Mouse (Mus musculus) heart, postnatal 0 days (tissue): ENCODE measurements around the gene Os9. TPM values are rescaled to one million over a fixed set of nuclear protein-coding genes. Genes with fewer than 3 reads are reported as not detected.

Experiments
- ATAC-seq: fragments of 200-750 bp; cut with Nextera tagmentation; 2 replicates; pipeline ENCODE4 v1.8.0; 2017; ENCODE audit warnings: low read depth, moderate number of reproducible peaks, moderate library complexity; ENCODE audit not compliant: insufficient read depth
- DNase-seq: peaks from one replicate; pipeline ENCODE4 v3.0.0-alpha.2; 2016; ENCODE audit warnings: low spot score
- H3K27ac ChIP-seq: fragments of 300-500 bp; sonication (generic); 2 replicates; pipeline ENCODE4 v1.5.1; 2014; ENCODE audit warnings: low read depth, mild to moderate bottlenecking
- H3K27me3 ChIP-seq: fragments of 300-500 bp; sonication (generic); 2 replicates; pipeline ENCODE4 v1.6.1; 2014; ENCODE audit warnings: low read length, mixed read lengths; ENCODE audit not compliant: control insufficient read depth, insufficient read depth
- H3K36me3 ChIP-seq: fragments of 300-500 bp; sonication (generic); replicated peaks from 2 replicates; pipeline ENCODE4 v1.6.1; 2014; ENCODE audit warnings: low read length, mixed read lengths; ENCODE audit not compliant: control insufficient read depth, insufficient read depth
- H3K4me1 ChIP-seq: fragments of 300-500 bp; sonication (generic); 2 replicates; pipeline ENCODE4 v1.6.1; 2014; ENCODE audit warnings: antibody characterized with exemption; ENCODE audit not compliant: control insufficient read depth, insufficient read depth
- H3K4me2 ChIP-seq: fragments of 300-500 bp; sonication (generic); 2 replicates; pipeline ENCODE4 v1.6.1; 2014; ENCODE audit warnings: low read depth, mild to moderate bottlenecking, low read length, moderate library complexity
- H3K4me3 ChIP-seq: fragments of 300-500 bp; sonication (generic); 2 replicates; pipeline ENCODE4 v1.5.1; 2014; ENCODE audit warnings: low read depth, low read length
- H3K9ac ChIP-seq: fragments of 300-500 bp; sonication (generic); replicated peaks from 2 replicates; pipeline ENCODE4 v1.6.1; 2014; ENCODE audit warnings: low read depth, low read length, mixed read lengths
- H3K9me3 ChIP-seq: fragments of 300-500 bp; sonication (generic); replicated peaks from 2 replicates; pipeline ENCODE4 v1.6.1; 2016; ENCODE audit warnings: low read length; ENCODE audit not compliant: control insufficient read depth
- CTCF ChIP-seq: IDR thresholded peaks from 2 replicates; pipeline ENCODE4 v1.5.1; 2016; ENCODE audit warnings: antibody characterized with exemption, control low read depth, low read depth
- EP300 ChIP-seq: IDR thresholded peaks from 2 replicates; pipeline ENCODE4 v1.6.1; 2016; ENCODE audit warnings: antibody characterized with exemption, low read depth
- WGBS: fragments of 180-500 bp; shearing (Covaris S2); extraction: QIAGEN DNeasy Blood & Tissue Kit; methylation state at CpG from one replicate; pipeline ENCODE4 v1.1.7; 2014; 5-methylcytosine and 5-hydroxymethylcytosine counted together
- polyA plus RNA-seq: library from polyadenylated mRNA; unstranded; fragments of >200 nt; fragmentation: Nextera tagmentation; extraction: Ambion mirVana; gene quantifications from 2 replicates; pipeline ENCODE4 v1.2.1, GENCODE M21; 2015
- total RNA-seq: library from RNA; depleted of rRNA; stranded (reverse); fragments of >200 nt; gene quantifications from 2 replicates; pipeline ENCODE4 v1.2.3, GENCODE M21; 2014; ENCODE audit warnings: low replicate concordance

Gene Os9
- total and polyA plus RNA-seq, 2 experiments from 2014 or later, result 39.8 to 40.0 TPM

DNA sequence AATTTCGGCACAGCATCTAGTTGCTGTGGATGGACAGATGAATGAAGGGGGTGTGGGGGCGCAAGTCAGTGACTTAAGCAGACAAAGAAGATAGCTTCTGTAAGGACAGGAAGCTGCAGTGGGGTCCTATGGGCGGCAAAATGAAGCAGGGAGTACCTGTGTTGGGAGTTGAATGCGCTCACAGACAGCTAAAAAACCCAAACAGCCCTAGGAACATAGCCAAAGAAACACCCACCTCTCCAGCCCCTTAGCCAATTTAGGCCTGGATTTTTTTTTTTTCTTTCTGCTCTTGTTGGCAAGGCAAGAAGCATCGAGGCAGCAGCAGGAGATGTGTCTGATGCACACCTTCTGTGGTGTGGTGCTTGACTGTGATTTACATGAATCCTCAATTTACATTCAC is 59.8 kb downstream of the Os9 start:
- WGBS, result 45% methylated on average over 5 of the region's 5 CpGs
- Histone ChIP-seq H3K27me3 (peaks cover 17% of the 10 kb centered on the region), H3K4me2 (no peak overlapping the region)

DNA sequence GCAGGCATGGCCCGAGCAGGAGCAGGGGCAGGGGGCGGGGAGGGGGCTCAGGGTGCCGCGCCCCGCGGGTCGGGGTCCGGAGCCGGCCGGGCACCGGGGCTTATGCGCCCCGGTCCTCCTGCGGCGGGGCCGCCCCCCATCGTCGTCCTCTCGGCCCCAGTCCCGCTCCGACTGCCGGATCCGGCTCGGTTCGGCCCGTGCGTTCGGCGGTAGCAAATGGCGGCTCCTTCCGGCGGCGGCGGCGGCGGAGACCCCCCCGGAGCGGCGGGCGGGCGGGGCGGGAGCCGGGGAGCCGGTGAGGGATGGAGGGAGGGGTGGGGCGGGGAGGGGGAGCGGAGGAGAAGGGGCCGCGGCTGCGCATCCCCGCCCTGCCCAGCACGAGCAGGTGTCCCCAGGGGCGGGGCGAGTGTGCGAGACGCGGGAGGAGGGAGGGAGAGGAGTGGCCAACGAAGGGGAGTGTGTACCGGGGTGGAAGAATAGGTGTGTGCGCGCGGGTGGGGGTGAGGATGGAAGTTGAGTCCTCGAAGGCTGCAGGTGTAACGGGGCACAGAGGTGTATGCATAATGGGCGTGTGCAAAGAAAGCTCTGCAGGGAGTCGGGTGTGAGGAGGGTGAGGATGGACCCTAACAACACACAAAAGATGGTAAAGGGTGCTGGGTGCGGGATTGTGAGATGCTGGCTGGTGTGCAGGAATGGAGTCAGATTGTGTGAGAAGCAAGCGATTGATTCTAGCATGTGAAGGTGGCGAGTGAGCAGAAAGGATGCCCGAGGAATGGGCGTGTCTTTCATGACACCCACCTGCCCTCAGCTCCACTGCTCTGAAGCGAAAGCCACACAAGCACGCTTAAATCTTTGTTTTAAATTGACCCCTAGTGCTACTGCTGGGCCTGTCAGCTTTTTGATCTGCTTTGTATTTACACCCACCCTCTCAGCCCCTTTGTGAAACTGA is 60.7 kb downstream of the Os9 start, which contains the start of gene March9:
Gene March9, minus strand, starts transcription at position 217 of the 949 bp plus-strand sequence.
- WGBS, result 2% methylated on average over 47 of the region's 72 CpGs
- H3K4me3 ChIP-seq, result peak within 1 kb of the TSS; percentile 76
- no peak within 1 kb of the TSS for H3K27ac ChIP-seq
- peaks cover 7% of the 10 kb centered on the region for H3K36me3 ChIP-seq
- H3K4me2 ChIP-seq, result peak within 1 kb of the TSS; percentile 100
- H3K27me3 ChIP-seq, result peaks cover 17% of the 10 kb centered on the region
- no peak for DNase-seq
- peak within 1 kb of the TSS; percentile 59 for H3K9ac ChIP-seq
- ATAC-seq, result no peak
- TF ChIP-seq EP300 (no peak), CTCF (no peak)
- no peaks in the 10 kb centered on the region for H3K9me3 ChIP-seq
- peaks cover 7% of the 10 kb centered on the region for H3K4me1 ChIP-seq

More for the DNA sequence above, 59.8 kb downstream of the Os9 start:
- Histone ChIP-seq H3K9me3 (no peaks in the 10 kb centered on the region), H3K36me3 (peaks cover 15% of the 10 kb centered on the region), H3K27ac (no peak overlapping the region), H3K4me1 (peaks cover 7% of the 10 kb centered on the region), H3K4me3 (no peak overlapping the region), H3K9ac (no peak overlapping the region)
- TF ChIP-seq CTCF (no peak), EP300 (no peak)
- no peak for DNase-seq
- ATAC-seq, result no peak

DNA sequence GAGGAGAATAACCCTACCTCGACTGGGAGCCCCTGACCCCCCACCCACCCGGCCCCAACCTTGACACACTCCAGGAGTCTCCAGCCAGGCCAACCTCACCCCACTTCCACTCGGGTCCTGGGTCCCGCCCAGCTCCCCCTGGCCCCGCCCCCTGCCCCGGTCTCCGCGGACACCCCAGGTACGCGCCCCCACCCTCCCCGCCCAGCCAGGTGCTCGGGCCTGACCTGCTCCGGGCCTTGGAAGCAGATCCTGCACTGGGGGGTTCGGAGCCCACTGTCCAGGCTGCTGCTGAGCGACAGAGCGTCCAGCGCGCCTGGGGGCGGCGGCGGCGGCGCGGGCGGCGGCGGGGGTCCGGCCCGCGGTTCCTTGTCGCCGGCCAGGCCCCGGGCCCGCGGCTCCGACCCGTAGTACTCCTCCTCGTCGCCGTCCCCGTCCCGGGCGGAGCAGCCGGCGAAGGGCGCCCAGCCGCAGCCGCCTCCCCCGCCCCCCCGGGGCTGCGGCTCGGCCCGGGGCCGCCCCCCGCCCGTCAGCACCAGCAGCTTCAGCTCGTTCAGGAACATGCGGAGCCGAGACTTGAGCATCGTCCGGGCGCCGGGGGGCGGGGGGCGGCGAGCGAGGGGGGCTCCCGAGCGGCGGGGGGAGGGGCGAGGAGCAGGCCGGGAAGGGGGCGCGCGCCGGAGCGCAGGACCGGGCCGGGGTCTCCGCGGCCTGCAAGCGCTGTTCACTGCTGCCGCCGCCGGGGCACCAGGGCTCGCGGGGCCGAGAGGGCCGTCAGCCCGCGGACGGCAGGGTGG is 61.6 kb downstream of the Os9 start:
- peak overlapping the region; percentile 59 for H3K9ac ChIP-seq
- H3K36me3 ChIP-seq, result no peaks in the 10 kb centered on the region
- peaks cover 2% of the 10 kb centered on the region; the same call in 1 of the 2 replicates for H3K4me1 ChIP-seq
- TF ChIP-seq EP300 (no peak), CTCF (no peak)
- DNase-seq, result no peak
- peaks cover 17% of the 10 kb centered on the region for H3K27me3 ChIP-seq
- no peaks in the 10 kb centered on the region for H3K9me3 ChIP-seq
- ATAC-seq, result no peak
- H3K4me2 ChIP-seq, result peak overlapping the region; percentile 100
- 1% methylated on average over 29 of the region's 92 CpGs for WGBS
- H3K27ac ChIP-seq, result no peak overlapping the region
- H3K4me3 ChIP-seq, result peak overlapping the region; percentile 76

DNA sequence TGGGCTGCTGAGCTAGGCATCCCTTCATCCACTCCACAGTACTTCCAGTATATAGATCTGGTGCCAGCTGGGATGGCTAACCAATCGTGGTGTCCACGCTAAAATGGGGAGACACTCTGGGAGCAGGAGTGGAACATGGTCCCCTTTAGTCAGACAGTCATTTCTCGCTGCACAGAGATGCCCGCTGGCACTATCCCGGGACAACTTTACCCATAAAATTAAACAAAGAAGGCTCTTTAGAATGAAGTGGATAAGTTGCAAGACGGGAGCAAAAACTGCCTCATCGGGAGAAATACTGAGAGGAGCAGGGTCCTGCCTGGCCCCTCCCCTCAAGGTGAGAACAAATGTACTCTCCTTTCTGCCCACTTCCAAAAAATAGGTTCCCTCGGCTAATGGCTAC is 62.2 kb downstream of the Os9 start:
- Histone ChIP-seq H3K9ac (no peak overlapping the region), H3K4me1 (no peaks in the 10 kb centered on the region), H3K36me3 (no peaks in the 10 kb centered on the region), H3K4me3 (peak overlapping the region; percentile 76), H3K4me2 (peak overlapping the region; percentile 100), H3K9me3 (no peaks in the 10 kb centered on the region), H3K27me3 (peaks cover 17% of the 10 kb centered on the region), H3K27ac (no peak overlapping the region)
- TF ChIP-seq EP300 (no peak), CTCF (no peak)
- DNase-seq (no peak), ATAC-seq (no peak)
- 11% methylated on average over 8 of the region's 8 CpGs for WGBS

DNA sequence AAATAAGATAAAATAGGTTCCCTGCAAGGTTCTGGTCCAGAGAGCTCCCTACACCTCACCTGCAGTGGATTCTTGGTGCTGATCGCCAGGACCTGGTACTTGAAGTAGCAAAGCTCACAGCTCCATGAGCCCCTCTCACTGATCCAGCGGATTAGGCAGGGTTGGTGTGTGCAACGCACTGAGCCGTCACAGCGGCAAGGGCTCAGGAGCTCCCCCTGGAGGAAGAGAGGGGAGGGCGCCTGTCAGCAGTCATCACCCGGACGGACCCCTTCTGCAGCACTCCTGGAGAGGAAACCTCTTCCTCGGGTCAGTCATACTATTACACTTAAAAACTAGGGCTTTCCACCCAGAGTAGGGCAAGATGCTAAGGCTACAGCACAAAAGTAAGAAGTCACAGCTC is 62.8 kb downstream of the Os9 start:
- H3K9ac ChIP-seq, result no peak overlapping the region
- no peak overlapping the region for H3K4me3 ChIP-seq
- no peak overlapping the region for H3K27ac ChIP-seq
- peaks cover 17% of the 10 kb centered on the region for H3K27me3 ChIP-seq
- DNase-seq (no peak), ATAC-seq (no peak)
- WGBS, result 2% methylated on average over 9 of the region's 9 CpGs
- H3K4me2 ChIP-seq, result peak overlapping the region; percentile 8; the same call in 1 of the 2 replicates
- TF ChIP-seq EP300 (no peak), CTCF (peak; percentile 84)
- H3K4me1 ChIP-seq, result no peaks in the 10 kb centered on the region
- H3K9me3 ChIP-seq, result no peaks in the 10 kb centered on the region
- H3K36me3 ChIP-seq, result no peaks in the 10 kb centered on the region
